Mouse (Mus musculus) liver, embryonic 14 days (tissue): ENCODE data around the gene Eaf1. TPM values are rescaled to one million over a fixed set of nuclear protein-coding genes. Genes with fewer than 3 reads are reported as not detected.

Experiments
- polyA plus RNA-seq: library from polyadenylated mRNA; depleted of rRNA; stranded (reverse); fragments of >200 nt; gene quantifications from 2 replicates; pipeline ENCODE4 v1.2.3, GENCODE M21; 2012; rRNA removed

Gene Eaf1
- polyA plus RNA-seq = 21.1 and 24.9 TPM in 2 replicates

DNA sequence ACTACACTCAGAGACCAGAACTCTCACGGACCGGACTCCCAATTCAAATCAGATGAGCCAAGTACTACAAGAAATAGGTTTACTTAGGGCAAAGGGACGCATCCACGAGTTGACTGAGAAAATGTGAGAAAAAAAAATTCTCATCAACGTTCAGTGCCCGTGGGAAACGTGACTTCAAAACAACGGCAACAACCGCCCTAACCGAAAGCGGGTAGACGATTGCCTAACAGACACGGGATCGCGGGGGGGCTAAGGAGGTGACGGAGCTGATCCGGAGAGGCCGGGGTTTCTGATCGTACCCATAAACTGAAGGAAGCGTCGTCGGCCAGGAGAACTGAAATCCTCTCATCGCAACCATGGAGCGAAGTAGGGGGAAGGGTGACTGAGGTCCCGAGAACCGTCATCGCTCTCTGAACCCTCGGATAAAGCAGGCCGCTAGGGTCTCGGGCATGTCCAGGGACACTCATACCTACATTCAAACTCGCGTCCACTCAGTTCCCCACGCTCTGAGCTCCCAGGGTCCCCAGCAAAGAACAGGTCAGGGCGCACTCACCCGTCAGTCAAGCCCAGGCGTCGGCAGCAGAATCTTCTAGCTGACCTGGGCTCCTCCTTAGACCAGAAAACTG is at the start of gene Eaf1:
Gene Eaf1 (plus strand): TSS at position 51 of the 626 bp plus-strand sequence.

DNA sequence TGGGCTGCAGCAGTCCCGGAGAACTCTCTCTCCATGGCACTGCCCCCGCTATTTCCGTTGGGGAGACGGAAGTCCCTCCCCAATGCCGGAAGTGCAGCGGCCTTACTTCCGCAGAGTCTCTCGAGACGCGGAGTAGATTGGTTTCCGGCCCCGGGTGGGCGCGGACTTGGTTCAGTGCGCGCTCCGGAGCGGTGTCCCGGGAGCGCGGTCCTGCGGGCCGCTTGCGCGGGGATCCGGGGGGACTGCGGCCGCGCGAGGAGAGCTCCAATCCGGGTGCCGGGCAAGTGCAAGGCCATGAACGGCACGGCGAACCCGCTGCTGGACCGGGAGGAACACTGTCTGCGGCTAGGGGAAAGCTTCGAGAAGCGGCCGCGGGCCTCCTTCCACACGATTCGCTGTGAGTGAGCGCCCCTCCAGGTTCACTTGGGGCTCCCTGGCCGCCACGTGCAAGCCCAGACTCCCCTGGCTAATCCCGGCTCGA is 816 bp downstream of the Eaf1 start, which contains the start of gene Mettl6:
Gene Mettl6 (minus strand): TSS at position 66 of the 481 bp plus-strand sequence.

Other genes starting within 250 kb of the Eaf1 start
- 2.9 and 3.1 TPM in 2 replicates for gene Phf7, start 243.1 kb upstream of the Eaf1 start, polyA plus RNA-seq
- gene Bap1, start 242.9 kb upstream of the Eaf1 start, polyA plus RNA-seq = 24.0 and 27.4 TPM in 2 replicates
- gene Dnah1, start 170.5 kb upstream of the Eaf1 start, polyA plus RNA-seq = 0.09 and 0.14 TPM in 2 replicates
- gene Capn7, start 157.8 kb upstream of the Eaf1 start, polyA plus RNA-seq = 13.1 and 14.8 TPM in 2 replicates
- 15.1 and 16.3 TPM in 2 replicates for gene Sh3bp5, start 58.3 kb upstream of the Eaf1 start, polyA plus RNA-seq
- gene Mettl6, start 641 bp downstream of the Eaf1 start, polyA plus RNA-seq = 9.8 and 10.8 TPM in 2 replicates
- gene Colq, start 96.9 kb downstream of the Eaf1 start, polyA plus RNA-seq = 0.06 and 0.09 TPM in 2 replicates
- gene Gm49387, start 146.5 kb downstream of the Eaf1 start, polyA plus RNA-seq = not detected in 2 replicates
- gene Btd, start 146.6 kb downstream of the Eaf1 start, polyA plus RNA-seq = 7.8 and 8.0 TPM in 2 replicates
- gene Hacl1, start 146.9 kb downstream of the Eaf1 start, polyA plus RNA-seq = 6.5 and 7.2 TPM in 2 replicates